Mouse (Mus musculus) megakaryocyte, embryonic 14.5 days (primary cell): ENCODE results near the gene Slc23a2.

Experiments used
- FLI1 ChIP-seq: IDR thresholded peaks from 2 replicates; pipeline ENCODE4 v1.6.1; 2012; ENCODE audit warnings: low read length, inconsistent platforms, mixed read lengths
- GATA1 ChIP-seq: IDR thresholded peaks from 3 replicates; pipeline ENCODE4 v1.6.1; 2012; ENCODE audit warnings: mixed read lengths, low read length, inconsistent platforms, borderline replicate concordance

DNA sequence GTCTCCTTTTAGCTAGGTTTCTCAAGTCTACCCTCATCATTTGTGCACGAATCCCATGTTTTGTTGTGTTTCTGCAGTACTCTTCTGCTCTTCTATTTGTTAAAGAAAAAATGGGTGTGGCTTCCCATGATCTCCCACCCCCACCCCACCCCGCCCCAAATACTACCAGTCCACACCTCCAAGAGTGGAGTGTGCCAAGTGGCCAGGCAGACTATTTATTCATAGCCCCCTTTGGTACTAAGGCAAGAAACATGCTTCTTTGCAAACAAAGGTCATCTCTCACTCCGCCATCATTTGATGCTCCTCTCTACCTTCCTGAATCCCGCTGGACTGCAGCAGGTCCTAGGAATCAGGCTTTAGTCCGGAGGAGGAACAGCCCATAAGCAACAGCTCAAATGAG lies 116.8 kb downstream of the Slc23a2 start:
- TF ChIP-seq GATA1 (no peak), FLI1 (no peak)
